Mouse (Mus musculus) NIH3T3 (cell line): Measurements from ENCODE around the gene Sgsm2.
"Not testable (repeated sequence)": the region's sequence is repeated elsewhere in the genome, so short reads cannot be mapped to it uniquely, and the experiment has no call there.

Experiments used
- DNase-seq: peaks from one replicate; pipeline ENCODE4 v3.0.0-alpha.2; 2012; ENCODE audit warnings: low read depth

Gene Sgsm2

DNA sequence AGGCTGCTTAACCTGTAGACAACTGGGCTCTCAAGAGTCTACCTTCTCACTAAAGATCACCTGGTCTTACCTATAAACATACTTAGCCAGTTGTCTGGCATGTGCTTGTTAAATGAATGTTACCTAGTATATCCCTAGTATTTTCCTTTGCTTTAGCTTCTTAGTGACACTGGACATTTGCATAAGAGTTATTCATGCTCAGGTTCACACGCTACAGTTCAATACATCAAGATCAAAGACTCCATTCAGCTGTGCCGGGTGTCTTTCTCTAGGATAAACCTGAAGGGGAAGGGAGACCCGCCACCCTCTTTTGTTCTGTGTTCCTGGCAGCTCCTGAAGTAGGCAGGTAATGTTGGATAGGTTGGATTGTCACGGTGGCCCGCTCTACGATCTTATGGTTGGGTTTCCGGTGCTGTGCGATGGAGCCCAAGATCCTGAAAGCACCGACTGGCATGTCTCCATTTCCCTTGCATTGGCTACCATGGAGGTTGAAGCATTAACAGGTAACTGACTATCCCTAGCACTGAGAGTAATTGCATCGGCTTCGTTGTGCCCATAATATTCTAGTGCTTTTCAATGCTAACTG lies 67.8 kb downstream of the Sgsm2 start:
- no peak for DNase-seq

DNA sequence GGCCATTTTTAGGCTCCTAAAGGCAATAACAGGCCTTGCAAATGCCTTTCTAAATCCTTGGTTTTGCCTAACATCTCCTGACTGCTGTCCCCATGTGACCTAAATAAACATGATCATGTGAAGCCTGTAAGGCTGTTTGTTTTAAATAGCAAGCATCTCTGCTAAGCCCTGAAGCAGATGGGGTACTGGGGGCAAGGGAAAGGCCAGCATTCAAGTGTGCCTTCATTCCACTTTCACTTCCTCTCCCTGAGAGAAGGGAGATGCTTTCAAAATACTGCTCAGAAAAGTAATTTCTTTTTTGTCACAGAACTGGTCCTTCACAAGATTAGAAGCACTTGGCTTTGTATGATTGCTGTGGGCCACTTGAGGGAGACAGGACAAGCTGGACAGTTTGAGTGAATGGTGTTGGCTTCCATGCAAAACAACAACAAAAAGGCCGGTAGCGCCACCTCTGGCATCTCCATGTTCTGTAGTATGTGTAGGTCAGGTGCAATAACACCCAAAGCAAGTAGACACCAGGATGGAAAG lies 68.4 kb downstream of the Sgsm2 start:
- DNase-seq, result peak; percentile 28

DNA sequence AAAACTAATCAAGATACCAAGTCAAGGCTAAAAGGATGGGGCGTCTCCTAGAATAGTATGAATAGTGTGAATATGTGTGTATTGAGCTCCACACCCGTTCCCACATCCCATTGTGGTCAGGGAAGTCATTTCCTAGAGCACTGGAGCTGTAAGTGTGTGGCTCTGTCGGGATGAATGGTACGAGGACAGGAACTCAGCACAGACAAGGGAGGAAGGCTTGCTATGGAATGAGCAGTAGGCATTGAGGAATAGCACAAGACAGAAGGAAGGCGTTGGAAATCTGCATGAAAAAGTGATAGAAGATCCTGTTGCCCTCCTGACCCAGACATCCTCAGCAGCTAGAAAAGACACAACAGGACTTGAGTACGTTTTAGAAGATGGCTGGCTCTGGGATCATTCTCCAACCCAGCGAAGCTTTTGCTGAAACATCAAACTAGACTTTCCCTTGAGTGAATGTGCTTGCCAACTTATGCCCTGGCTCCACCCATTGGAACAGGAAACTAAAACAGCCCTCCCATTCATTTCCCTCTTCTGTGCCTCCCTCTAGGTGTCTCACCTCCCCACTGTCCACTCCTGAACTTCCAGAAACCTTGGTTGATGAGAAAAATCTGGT lies 69.0 kb downstream of the Sgsm2 start:
- DNase-seq, result peak; percentile 51

DNA sequence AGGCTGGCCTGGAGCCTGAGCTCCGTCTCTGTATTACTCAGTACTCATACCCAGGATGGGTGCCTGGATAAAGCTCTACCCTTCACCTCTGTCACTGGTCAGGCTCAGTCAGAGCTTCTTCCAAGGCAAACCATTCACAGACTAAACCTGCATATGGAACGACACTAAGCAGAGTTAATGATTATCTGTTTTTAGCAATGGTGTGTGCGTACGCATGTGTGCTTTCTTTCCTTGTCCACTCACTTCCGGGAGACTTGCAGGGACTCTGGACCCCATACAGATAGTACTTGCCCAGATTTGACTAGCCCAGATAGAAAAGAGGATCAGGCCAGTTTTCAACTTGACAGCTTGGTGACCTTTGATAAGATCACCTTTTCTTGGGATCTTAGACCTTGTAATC lies 70.2 kb downstream of the Sgsm2 start:
- DNase-seq, result no peak

DNA sequence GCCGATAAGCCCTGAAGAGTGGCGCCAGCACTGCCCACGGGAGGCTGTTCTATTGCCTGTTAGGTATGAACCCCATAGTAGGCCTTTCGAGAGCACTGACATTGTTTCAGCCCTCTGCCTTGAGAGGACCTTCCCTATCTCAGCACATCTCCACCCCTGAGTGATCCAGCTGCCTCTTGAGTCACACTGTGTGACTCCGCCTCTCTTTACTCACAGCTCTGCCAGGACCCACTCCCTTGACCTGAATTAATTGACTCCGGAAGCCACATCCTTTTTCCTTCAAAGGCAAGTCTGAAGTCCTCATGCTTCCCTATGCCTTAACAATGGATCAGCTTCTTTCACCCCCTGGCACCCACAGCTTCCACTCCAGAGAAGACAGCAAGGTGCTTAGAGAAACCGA lies 70.7 kb downstream of the Sgsm2 start:
- DNase-seq, result peak; percentile 50

DNA sequence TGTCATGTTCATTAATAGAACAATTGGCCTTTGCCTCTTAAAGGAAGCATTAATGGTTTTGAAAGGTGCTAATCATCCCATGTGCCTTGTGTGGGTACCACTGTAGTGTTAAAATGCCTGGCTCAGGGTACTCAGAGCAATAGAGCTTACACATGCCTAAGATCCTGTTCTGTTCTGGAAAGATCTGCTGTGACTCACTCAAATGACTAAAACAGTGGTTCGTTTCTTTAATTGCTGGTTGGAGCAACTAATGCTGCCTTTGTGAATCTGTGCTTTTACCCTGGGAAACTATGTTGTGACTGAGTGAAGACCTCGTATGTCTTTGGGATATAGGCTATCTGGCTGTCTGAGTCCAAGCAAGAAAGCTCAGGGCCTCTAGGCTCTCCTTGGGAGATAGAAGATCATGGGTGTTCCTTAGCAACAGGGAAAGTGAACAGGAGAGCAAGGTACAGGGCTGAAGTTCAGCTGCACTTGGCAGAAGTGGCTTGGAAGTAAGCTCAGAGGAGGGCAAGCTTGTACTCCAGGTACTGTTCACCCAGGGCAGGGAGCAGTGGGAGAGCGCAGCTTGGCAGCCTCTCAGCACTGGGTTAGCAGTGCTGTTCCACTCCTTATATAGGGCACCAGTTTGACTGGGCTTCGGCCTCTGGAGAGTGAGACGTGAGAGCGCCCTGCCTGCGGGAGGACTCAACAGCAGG lies 74.0 kb downstream of the Sgsm2 start:
- DNase-seq, result peak; percentile 60

DNA sequence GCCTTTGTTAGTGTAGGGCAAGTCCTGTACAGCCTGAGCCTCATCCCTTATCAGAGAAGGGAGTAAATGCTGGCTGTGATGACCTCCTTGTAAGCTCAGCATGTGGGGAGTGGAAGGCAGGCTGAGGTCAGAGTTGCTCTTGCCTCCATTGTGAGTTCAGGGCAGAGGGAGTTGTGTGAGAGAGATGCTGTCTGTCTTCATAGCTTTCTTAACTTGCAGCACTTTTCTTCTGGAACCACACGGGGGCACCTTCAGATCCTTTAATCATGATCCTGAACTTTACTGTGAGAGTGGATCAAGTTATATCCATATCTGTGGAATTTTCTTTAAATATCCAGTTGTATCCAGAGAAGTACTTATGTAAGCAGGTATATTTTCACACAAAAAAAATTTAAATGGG lies 75.4 kb downstream of the Sgsm2 start:
- DNase-seq, result peak; percentile 80

DNA sequence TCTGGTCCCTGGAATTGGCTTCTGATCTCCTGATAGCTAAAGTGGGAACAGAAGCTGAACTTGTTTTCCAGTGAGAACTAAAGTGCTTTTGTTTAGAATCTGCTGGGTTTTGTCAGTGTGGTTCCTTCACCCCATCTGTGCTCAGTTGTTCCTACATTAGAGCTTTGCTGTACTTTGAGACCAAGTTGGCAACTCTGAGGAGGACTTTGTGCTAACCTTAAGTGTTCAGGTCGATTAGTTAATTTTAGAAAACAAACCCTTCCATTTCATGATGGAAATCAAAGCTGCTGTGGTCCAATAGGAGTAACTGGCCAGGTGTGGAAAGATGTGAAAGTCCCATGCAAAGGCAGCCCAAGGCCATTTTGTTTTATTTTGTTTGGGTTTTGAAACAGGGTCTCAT lies 75.9 kb downstream of the Sgsm2 start:
- DNase-seq, result no peak

DNA sequence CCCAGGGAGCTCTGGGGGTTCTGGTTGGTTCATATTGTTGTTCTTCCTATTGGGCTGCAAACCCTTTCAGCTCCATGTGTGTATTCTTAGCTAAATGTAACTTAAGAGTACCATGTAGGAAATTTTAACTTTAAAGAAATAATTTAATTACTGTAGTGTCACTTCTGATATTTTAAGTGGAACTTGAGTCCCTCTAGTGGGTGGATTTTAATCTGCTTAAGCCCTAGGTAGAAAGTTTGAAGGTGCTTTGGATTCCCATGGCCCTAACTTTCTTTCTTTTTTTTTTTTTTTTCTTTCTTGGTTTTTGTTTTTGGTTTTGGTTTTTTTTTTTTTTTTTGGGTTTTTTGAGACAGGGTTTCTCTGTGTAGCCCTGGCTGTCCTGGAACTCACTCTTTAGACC lies 81.1 kb downstream of the Sgsm2 start:
- peak; percentile 43 for DNase-seq

DNA sequence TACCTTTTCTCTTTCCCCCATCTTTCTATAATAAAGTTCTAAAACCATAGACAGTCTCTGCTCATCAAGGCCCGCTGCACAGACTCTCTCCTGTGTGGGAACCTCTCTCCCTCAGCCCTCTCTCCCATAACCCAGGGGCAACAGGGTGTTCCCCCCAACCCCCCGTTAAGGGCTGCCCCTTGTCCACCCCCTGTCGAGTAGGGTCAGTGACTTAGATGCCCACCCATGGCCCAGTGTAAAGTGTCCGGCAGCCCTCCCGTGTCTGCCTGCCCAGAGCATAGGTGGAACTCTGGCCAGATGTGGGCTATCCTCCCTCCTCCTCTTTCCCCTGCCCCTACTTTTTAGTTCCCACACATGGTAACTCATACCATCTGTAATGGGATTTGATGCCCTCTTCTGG lies 85.3 kb downstream of the Sgsm2 start:
- DNase-seq, result no peak

DNA sequence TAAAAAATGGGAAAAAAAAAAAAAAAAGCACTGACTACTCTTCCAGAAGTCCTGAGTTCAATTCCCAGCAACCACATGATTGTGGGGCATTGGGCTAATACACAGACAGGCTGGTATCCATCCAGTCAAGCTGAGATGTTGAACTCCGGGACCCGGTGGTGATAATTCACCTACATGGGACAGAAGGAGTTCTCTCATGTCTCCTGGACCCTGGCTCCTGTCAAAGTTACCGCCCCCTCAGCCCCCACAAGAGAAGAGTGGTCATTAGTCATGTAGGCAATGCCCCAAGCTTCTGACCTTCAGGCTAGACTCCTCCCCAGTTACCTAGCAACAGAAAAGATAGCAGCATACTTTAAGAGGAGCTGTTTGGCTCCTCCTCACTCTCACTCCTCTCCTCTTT lies 85.8 kb downstream of the Sgsm2 start:
- not testable (repeated sequence) for DNase-seq

DNA sequence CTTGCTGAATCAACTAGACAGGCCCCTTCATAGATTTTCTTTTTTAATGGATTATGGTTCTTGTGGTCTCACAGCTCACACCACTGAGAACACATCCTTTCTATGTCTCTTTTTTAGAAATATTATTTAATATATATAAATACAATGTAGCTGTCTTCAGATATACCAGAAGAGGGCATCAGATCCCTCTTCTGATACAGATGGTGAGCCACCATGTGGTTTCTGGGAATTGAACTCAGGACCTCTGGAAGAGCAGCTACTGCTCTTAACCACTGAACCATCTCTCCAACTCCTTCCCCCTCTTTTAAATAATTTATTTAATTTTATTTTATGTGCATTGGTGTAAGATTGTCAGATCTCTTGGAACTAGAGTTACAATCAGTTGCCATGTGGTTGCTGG lies 86.7 kb downstream of the Sgsm2 start:
- DNase-seq, result no peak

DNA sequence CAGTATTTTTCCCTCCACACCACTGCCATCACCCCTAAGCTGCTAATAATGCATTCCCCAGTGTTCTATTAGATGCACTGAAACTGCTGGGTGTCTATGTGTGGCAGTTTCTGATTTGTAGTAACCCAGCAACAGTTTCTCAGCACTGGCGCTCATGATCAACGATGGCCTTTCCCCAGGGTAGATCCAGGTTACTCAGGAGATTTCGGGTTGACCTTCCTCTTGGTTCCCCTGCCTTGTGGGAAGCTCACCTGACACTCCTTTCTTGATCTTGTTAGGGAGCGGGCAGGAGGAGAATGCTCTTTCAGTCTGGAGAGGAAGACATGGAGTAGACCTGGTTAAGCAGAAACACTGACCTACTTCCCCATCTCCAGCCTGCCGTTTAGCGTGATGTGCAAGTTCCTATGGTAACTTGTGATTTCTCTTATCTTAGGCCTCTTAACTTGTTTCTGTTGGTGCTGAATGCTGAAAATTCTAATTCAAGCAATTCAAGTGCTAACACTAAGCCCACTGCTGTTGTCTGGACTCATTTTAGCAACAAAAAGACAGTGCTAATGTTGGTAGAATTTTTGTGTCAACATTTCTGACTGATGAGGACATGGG lies 88.5 kb downstream of the Sgsm2 start:
- no peak for DNase-seq

DNA sequence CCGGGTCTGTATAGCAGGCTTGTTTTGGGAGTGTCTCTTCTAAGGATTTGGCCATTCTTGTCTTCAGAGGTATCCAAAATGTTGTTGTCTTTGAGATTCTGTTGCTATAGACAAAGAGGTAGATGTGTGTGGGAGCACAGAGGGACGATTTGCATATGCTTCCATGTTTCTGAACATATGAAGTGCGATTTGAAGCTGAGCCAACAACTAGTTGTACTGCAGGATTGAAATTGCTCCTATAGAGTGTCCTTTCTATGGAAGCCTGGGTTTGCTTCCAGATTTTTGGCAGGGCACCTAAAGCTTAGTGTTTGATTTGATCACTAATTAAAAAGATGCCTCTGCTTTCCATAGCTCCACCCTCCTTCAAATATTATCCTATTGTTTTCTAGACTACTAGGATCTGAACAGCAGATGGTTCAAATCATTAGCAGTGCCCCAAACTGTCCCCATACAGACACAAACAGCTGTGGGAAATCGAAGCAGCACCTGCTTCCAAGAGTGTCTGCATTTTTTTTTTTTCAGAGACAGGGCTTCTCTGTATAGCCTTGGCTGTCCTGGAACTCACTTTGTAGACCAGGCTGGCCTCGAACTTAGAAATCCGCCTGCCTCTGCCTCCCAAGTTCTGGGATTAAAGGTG lies 89.5 kb downstream of the Sgsm2 start:
- DNase-seq, result no peak

DNA sequence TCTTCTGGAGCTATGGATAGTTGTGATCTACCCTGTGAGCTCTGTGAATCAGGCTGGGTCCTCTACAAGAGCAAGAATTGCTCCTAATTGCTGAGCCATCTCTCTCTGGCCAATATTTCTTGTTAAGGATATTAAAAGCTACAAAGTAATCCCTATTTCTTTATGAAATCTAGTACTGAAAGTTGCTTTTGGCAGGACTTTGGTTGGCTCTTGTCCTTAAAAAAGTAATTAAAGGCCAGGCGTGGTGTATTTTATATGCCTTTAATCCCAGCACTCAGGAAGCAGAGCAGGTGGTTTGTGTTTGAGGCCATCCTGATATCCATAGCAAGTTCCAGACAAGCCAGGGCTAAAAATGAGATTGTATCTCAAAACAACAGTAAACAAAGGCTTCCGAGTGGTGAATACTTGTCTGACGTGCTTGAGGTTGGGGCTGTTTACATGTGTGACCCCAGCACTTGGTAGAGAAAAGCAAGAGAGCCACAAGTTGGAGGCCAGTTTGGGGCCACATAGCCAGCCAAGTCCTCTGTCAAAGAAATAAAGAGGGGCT lies 92.7 kb downstream of the Sgsm2 start:
- no peak for DNase-seq

DNA sequence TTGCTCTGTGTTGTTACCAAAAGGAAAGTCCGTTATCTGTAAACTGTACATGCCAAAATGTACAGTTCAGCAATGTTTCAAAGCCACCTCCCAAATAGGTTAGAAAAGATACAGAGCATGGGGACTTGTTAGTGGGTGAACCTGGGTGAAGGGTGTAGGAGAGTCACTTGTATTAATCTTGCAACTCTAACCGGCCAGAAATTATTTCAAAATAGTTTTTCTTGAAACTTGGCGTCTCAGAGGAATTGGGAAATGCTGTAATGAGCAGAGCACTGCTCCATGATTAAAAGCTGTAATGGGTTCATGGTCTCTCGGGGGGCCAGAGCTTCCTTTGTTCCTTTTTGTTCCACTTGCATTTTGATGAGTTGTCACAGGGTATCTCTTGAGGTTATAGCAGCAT lies 96.2 kb downstream of the Sgsm2 start:
- DNase-seq, result no peak
